Mouse (Mus musculus) heart, embryonic 14.5 days (tissue): Measurements from ENCODE around the gene Tmtc4. TPM values are rescaled to one million over a fixed set of nuclear protein-coding genes. Genes with fewer than 3 reads are reported as not detected.

Source experiments
- ATAC-seq: fragments of 200-750 bp; cut with Nextera tagmentation; 2 replicates; pipeline ENCODE4 v1.8.0; 2017; ENCODE audit warnings: low read depth, moderate TSS enrichment; ENCODE audit not compliant: insufficient number of reproducible peaks, insufficient read depth, low FRiP score
- H3K27ac ChIP-seq, 2 experiments: fragments of 200-500 bp in 1 of 2; fragments of 300-500 bp in 1 of 2; sonication (generic) in 1 of 2; replicated peaks in 1 of 2; 2 replicates each; pipeline ENCODE4 v1.5.1; 2012 to 2014; ENCODE audit warnings: low read depth in 2 of 2, low read length in 2 of 2, control low read depth in 1 of 2, mild to moderate bottlenecking in 1 of 2, mixed read lengths in 1 of 2; ENCODE audit not compliant: control insufficient read depth in 1 of 2, insufficient read depth in 1 of 2
- H3K27me3 ChIP-seq: fragments of 300-500 bp; sonication (generic); 2 replicates; pipeline ENCODE4 v1.6.1; 2014; ENCODE audit warnings: mild to moderate bottlenecking, low read length, control low read depth; ENCODE audit not compliant: control insufficient read depth, insufficient read depth
- H3K36me3 ChIP-seq: fragments of 300-500 bp; sonication (generic); 2 replicates; pipeline ENCODE4 v1.6.1; 2014; ENCODE audit warnings: mild to moderate bottlenecking, control low read depth, low read length, mixed read lengths; ENCODE audit not compliant: control insufficient read depth, insufficient read depth
- H3K4me1 ChIP-seq, 2 experiments: fragments of 200-500 bp in 1 of 2; fragments of 300-500 bp in 1 of 2; sonication (generic) in 1 of 2; 2 replicates each; pipeline ENCODE4 v1.6.1; 2012 to 2014; ENCODE audit warnings: low read length in 2 of 2, control low read depth in 1 of 2, mixed read lengths in 1 of 2; ENCODE audit not compliant: control insufficient read depth in 2 of 2, insufficient read depth in 2 of 2
- H3K4me2 ChIP-seq: fragments of 300-500 bp; sonication (generic); 2 replicates; pipeline ENCODE4 v1.6.1; 2014; ENCODE audit warnings: mild to moderate bottlenecking, low read length
- H3K4me3 ChIP-seq, 2 experiments: fragments of 200-500 bp in 1 of 2; fragments of 300-500 bp in 1 of 2; sonication (generic) in 1 of 2; 2 replicates each; pipeline ENCODE4 v1.5.1; 2012 to 2014; ENCODE audit warnings: low read length in 2 of 2, mild to moderate bottlenecking in 2 of 2, control low read depth in 1 of 2, low read depth in 1 of 2, moderate library complexity in 1 of 2; ENCODE audit not compliant: control insufficient read depth in 1 of 2, insufficient read depth in 1 of 2
- H3K9ac ChIP-seq: fragments of 300-500 bp; sonication (generic); 2 replicates; pipeline ENCODE4 v1.6.1; 2014; ENCODE audit warnings: mild to moderate bottlenecking, low read length
- H3K9me3 ChIP-seq: fragments of 300-500 bp; sonication (generic); 2 replicates; pipeline ENCODE4 v1.6.1; 2016; ENCODE audit warnings: low read length, control low read depth; ENCODE audit not compliant: control insufficient read depth
- WGBS: fragments of 180-500 bp; shearing (Covaris S2); extraction: QIAGEN DNeasy Blood & Tissue Kit; methylation state at CpG from one replicate; pipeline ENCODE4 v1.1.7; 2014; 5-methylcytosine and 5-hydroxymethylcytosine counted together
- polyA plus RNA-seq: library from polyadenylated mRNA; unstranded; fragments of >200 nt; fragmentation: Nextera tagmentation; extraction: Ambion mirVana; gene quantifications from 2 replicates; pipeline ENCODE4 v1.2.1, GENCODE M21; 2014

The Tmtc4 gene
- polyA plus RNA-seq, 1 experiment from 2014 or later = 17.4 TPM

- no peak overlapping the region for H3K27ac ChIP-seq
- peaks cover 12 to 13% of the 10 kb centered on the region in 2 experiments for H3K4me1 ChIP-seq
- WGBS = 86% methylated on average over 3 of the region's 3 CpGs
- H3K4me3 ChIP-seq = no peak overlapping the region
- no peak for ATAC-seq
- no peak overlapping the region for H3K9ac ChIP-seq
- no peaks in the 10 kb centered on the region for H3K9me3 ChIP-seq
- H3K27me3 ChIP-seq = no peaks in the 10 kb centered on the region
- H3K36me3 ChIP-seq = no peaks in the 10 kb centered on the region
- no peak overlapping the region for H3K4me2 ChIP-seq
Measured at GRCm38 (mm10) chr14:122901177-122901576, 82.7 kb downstream of the Tmtc4 start.

- Histone ChIP-seq H3K4me1 (peaks cover 12 to 13% of the 10 kb centered on the region in 2 experiments), H3K9me3 (no peaks in the 10 kb centered on the region), H3K4me2 (no peak overlapping the region), H3K36me3 (no peaks in the 10 kb centered on the region), H3K4me3 (no peak overlapping the region), H3K27me3 (no peaks in the 10 kb centered on the region), H3K9ac (no peak overlapping the region), H3K27ac (no peak overlapping the region)
- no peak for ATAC-seq
Measured at GRCm38 (mm10) chr14:122900679-122901078, 83.2 kb downstream of the Tmtc4 start.

- H3K9me3 ChIP-seq = no peaks in the 10 kb centered on the region
- H3K36me3 ChIP-seq = no peaks in the 10 kb centered on the region
- H3K4me3 ChIP-seq = no peak overlapping the region
- H3K27me3 ChIP-seq = no peaks in the 10 kb centered on the region
- no peak for ATAC-seq
- no peak overlapping the region for H3K4me2 ChIP-seq
- H3K4me1 ChIP-seq = peaks cover 12 to 13% of the 10 kb centered on the region in 2 experiments
- H3K27ac ChIP-seq = no peak overlapping the region
- H3K9ac ChIP-seq = no peak overlapping the region
Measured at GRCm38 (mm10) chr14:122898550-122898949, 85.3 kb downstream of the Tmtc4 start.

GRCm38 (mm10) chr14:122896106-122896505, 87.7 kb downstream of the Tmtc4 start:
- no peak for ATAC-seq
- no peak overlapping the region for H3K4me2 ChIP-seq
- 0 out of 2 replicates have a peak, but pooled peaks cover 12% of the 10 kb centered on the region for H3K36me3 ChIP-seq
- H3K27me3 ChIP-seq = no peaks in the 10 kb centered on the region
- H3K4me3 ChIP-seq = no peak overlapping the region
- H3K27ac ChIP-seq = no peak overlapping the region
- 88% methylated on average over 1 of the region's 1 CpGs for WGBS
- H3K4me1 ChIP-seq = no peaks in the 10 kb centered on the region
- H3K9me3 ChIP-seq = no peaks in the 10 kb centered on the region
- H3K9ac ChIP-seq = no peak overlapping the region

- Histone ChIP-seq H3K36me3 (peaks cover 13% of the 10 kb centered on the region; the same call in 1 of the 2 replicates), H3K4me3 (no peak overlapping the region), H3K4me1 (peaks cover 6 to 16% of the 10 kb centered on the region in 2 experiments), H3K4me2 (no peak overlapping the region), H3K27ac (no peak overlapping the region), H3K27me3 (no peaks in the 10 kb centered on the region), H3K9me3 (no peaks in the 10 kb centered on the region), H3K9ac (no peak overlapping the region)
- no peak for ATAC-seq
- WGBS = 88% methylated on average over 12 of the region's 12 CpGs
Measured at GRCm38 (mm10) chr14:122891470-122891968, 92.3 kb downstream of the Tmtc4 start.

- no peaks in the 10 kb centered on the region for H3K9me3 ChIP-seq
- no peak overlapping the region for H3K4me3 ChIP-seq
- H3K4me2 ChIP-seq = no peak overlapping the region
- H3K27me3 ChIP-seq = no peaks in the 10 kb centered on the region
- no peak overlapping the region for H3K9ac ChIP-seq
- ATAC-seq = no peak
- peaks cover 13% of the 10 kb centered on the region; the same call in 1 of the 2 replicates for H3K36me3 ChIP-seq
- H3K27ac ChIP-seq = peak overlapping the region; percentile 5 to 61; a peak in 2 of 4 replicates
- WGBS = 38% methylated on average over 1 of the region's 1 CpGs
- peaks cover 6 to 16% of the 10 kb centered on the region in 2 experiments for H3K4me1 ChIP-seq
Measured at GRCm38 (mm10) chr14:122888480-122888872, 95.4 kb downstream of the Tmtc4 start.

- no peak for ATAC-seq
- Histone ChIP-seq H3K4me1 (peaks cover 6 to 16% of the 10 kb centered on the region in 2 experiments), H3K36me3 (peaks cover 13% of the 10 kb centered on the region; the same call in 1 of the 2 replicates), H3K27me3 (no peaks in the 10 kb centered on the region), H3K4me2 (no peak overlapping the region), H3K27ac (peak overlapping the region; percentile 5 to 61; a peak in 2 of 4 replicates), H3K9me3 (no peaks in the 10 kb centered on the region), H3K4me3 (no peak overlapping the region), H3K9ac (no peak overlapping the region)
- WGBS = 50% methylated on average over 3 of the region's 3 CpGs
Measured at GRCm38 (mm10) chr14:122887702-122888479, 95.9 kb downstream of the Tmtc4 start.
